Mouse (Mus musculus): ENCODE measurements at regions not wholly inside any gene's neighbourhood (a gene's known extent, or its start where the extent isn't known, plus 50 kb on each side); places are given as distances from the start of the nearest gene placed in this dataset.
"Not testable (repeated sequence)": the region's sequence is repeated elsewhere in the genome, so short reads cannot be mapped to it uniquely, and the experiment has no call there.

- DNase-seq, result no peak
Measured at GRCm38 (mm10) chr8:39426770-39427169, 1248.1 kb upstream of the Adam24 start.

- DNase-seq, result peak; percentile 13
Measured at GRCm38 (mm10) chr8:39427402-39427801, 1247.5 kb upstream of the Adam24 start.

GRCm38 (mm10) chr8:39440550-39441333 lies 1234.1 kb upstream of the Adam24 start:
- no peak for DNase-seq

GRCm38 (mm10) chr8:39491139-39491538 lies 1183.7 kb upstream of the Adam24 start:
- DNase-seq, result not testable (repeated sequence)

- no peak for DNase-seq
Measured at GRCm38 (mm10) chr8:39500419-39500818, 1174.5 kb upstream of the Adam24 start.

GRCm38 (mm10) chr8:39504261-39504660 lies 1170.6 kb upstream of the Adam24 start:
- DNase-seq, result no peak

GRCm38 (mm10) chr8:39512967-39513366 lies 1161.9 kb upstream of the Adam24 start:
- DNase-seq, result no peak

Measured in right cerebral cortex, adult 18-20 months (tissue).